Mouse (Mus musculus): ENCODE results near the gene Alkbh7. TPM values are rescaled to one million over a fixed set of nuclear protein-coding genes. Genes with fewer than 3 reads are reported as not detected.

Alkbh7 gene
- polyA plus RNA-seq, 1 experiment = 59.2 TPM

GRCm38 (mm10) chr17:57030931-57031660 lies 34.0 kb downstream of the Alkbh7 start, which contains the start of gene Khsrp:
Gene Khsrp (minus strand): TSS chr17:57031522.
- TF ChIP-seq CTCF (conservative IDR thresholded peaks at IDR 0.05; ENCODE audit: insufficient read depth, insufficient read length, low read depth, low read length) (no peak), POLR2A (IDR thresholded peaks at IDR 0.05; ENCODE audit: low read depth, low read length) (no peak)
- WGBS = 1% methylated on average over 94 of the region's 99 CpGs
- H3K4me3 ChIP-seq (ENCODE audit: insufficient read depth, low read depth, low read length) = peak within 1 kb of the TSS; percentile 92
- peaks cover 10% of the 10 kb centered on the region; the same call in 1 of the 2 replicates for H3K4me1 ChIP-seq (ENCODE audit: control insufficient read depth, insufficient read depth, low read length)
- peak; percentile 21 for DNase-seq
- H3K36me3 ChIP-seq (ENCODE audit: control insufficient read depth, insufficient read depth, low read length) = no peaks in the 10 kb centered on the region
- peak within 1 kb of the TSS; percentile 86 for H3K27ac ChIP-seq (ENCODE audit: insufficient read depth, low read depth, low read length)
- no peaks in the 10 kb centered on the region for H3K27me3 ChIP-seq (replicated peaks; ENCODE audit: control insufficient read depth, insufficient read depth, low read length)

GRCm38 (mm10) chr17:57031661-57032420 lies 34.7 kb downstream of the Alkbh7 start:
- Histone ChIP-seq H3K4me1 (ENCODE audit: control insufficient read depth, insufficient read depth, low read length) (peaks cover 10% of the 10 kb centered on the region; the same call in 1 of the 2 replicates), H3K27me3 (replicated peaks; ENCODE audit: control insufficient read depth, insufficient read depth, low read length) (no peaks in the 10 kb centered on the region), H3K36me3 (ENCODE audit: control insufficient read depth, insufficient read depth, low read length) (no peaks in the 10 kb centered on the region), H3K27ac (ENCODE audit: insufficient read depth, low read depth, low read length) (peak overlapping the region; percentile 86), H3K4me3 (ENCODE audit: insufficient read depth, low read depth, low read length) (peak overlapping the region; percentile 46)
- peak; percentile 96 for TF ChIP-seq POLR2A (IDR thresholded peaks at IDR 0.05; ENCODE audit: low read depth, low read length)
- TF ChIP-seq CTCF (conservative IDR thresholded peaks at IDR 0.05; ENCODE audit: insufficient read depth, insufficient read length, low read depth, low read length) = no peak
- under 1% methylated on average over 38 of the region's 38 CpGs for WGBS
- DNase-seq = peak; percentile 100

GRCm38 (mm10) chr17:57032854-57033253 lies 35.7 kb downstream of the Alkbh7 start:
- H3K27me3 ChIP-seq (replicated peaks; ENCODE audit: control insufficient read depth, insufficient read depth, low read length) = no peaks in the 10 kb centered on the region
- no peak overlapping the region for H3K4me3 ChIP-seq (ENCODE audit: insufficient read depth, low read depth, low read length)
- H3K36me3 ChIP-seq (ENCODE audit: control insufficient read depth, insufficient read depth, low read length) = no peaks in the 10 kb centered on the region
- peaks cover 10% of the 10 kb centered on the region; the same call in 1 of the 2 replicates for H3K4me1 ChIP-seq (ENCODE audit: control insufficient read depth, insufficient read depth, low read length)
- 86% methylated on average over 4 of the region's 4 CpGs for WGBS
- no peak overlapping the region for H3K27ac ChIP-seq (ENCODE audit: insufficient read depth, low read depth, low read length)
- TF ChIP-seq POLR2A (IDR thresholded peaks at IDR 0.05; ENCODE audit: low read depth, low read length) = no peak
- TF ChIP-seq CTCF (conservative IDR thresholded peaks at IDR 0.05; ENCODE audit: insufficient read depth, insufficient read length, low read depth, low read length) = no peak
- DNase-seq = no peak

- Histone ChIP-seq H3K27me3 (replicated peaks; ENCODE audit: control insufficient read depth, insufficient read depth, low read length) (no peaks in the 10 kb centered on the region; the same call in 1 of the 2 replicates), H3K27ac (ENCODE audit: insufficient read depth, low read depth, low read length) (no peak overlapping the region), H3K4me3 (ENCODE audit: insufficient read depth, low read depth, low read length) (no peak overlapping the region), H3K4me1 (ENCODE audit: control insufficient read depth, insufficient read depth, low read length) (no peaks in the 10 kb centered on the region), H3K36me3 (ENCODE audit: control insufficient read depth, insufficient read depth, low read length) (no peaks in the 10 kb centered on the region)
- 44% methylated on average over 8 of the region's 8 CpGs for WGBS
- no peak for DNase-seq
- no peak for TF ChIP-seq POLR2A (IDR thresholded peaks at IDR 0.05; ENCODE audit: low read depth, low read length)
- TF ChIP-seq CTCF (conservative IDR thresholded peaks at IDR 0.05; ENCODE audit: insufficient read depth, insufficient read length, low read depth, low read length) = peak; percentile 31; the same call in 1 of the 2 replicates
These were observed 41.8 kb downstream of the Alkbh7 start for GRCm38 (mm10) chr17:57038978-57039377.

- Histone ChIP-seq H3K4me3 (ENCODE audit: insufficient read depth, low read depth, low read length) (no peak within 1 kb of the TSS), H3K27me3 (replicated peaks; ENCODE audit: control insufficient read depth, insufficient read depth, low read length) (no peaks in the 10 kb centered on the region; the same call in 1 of the 2 replicates), H3K36me3 (ENCODE audit: control insufficient read depth, insufficient read depth, low read length) (no peaks in the 10 kb centered on the region), H3K27ac (ENCODE audit: insufficient read depth, low read depth, low read length) (no peak within 1 kb of the TSS), H3K4me1 (ENCODE audit: control insufficient read depth, insufficient read depth, low read length) (no peaks in the 10 kb centered on the region)
- WGBS = 81% methylated on average over 8 of the region's 8 CpGs
- DNase-seq = no peak
- TF ChIP-seq POLR2A (IDR thresholded peaks at IDR 0.05; ENCODE audit: low read depth, low read length) (no peak), CTCF (conservative IDR thresholded peaks at IDR 0.05; ENCODE audit: insufficient read depth, insufficient read length, low read depth, low read length) (no peak)
These were observed 44.4 kb downstream of the Alkbh7 start, which contains the start of gene Slc25a41 for GRCm38 (mm10) chr17:57041554-57041953. Gene Slc25a41 (minus strand): TSS chr17:57041654.

GRCm38 (mm10) chr17:57047406-57047805 lies 50.3 kb downstream of the Alkbh7 start:
- Histone ChIP-seq H3K27ac (ENCODE audit: insufficient read depth, low read depth, low read length) (no peak overlapping the region), H3K27me3 (replicated peaks; ENCODE audit: control insufficient read depth, insufficient read depth, low read length) (no peaks in the 10 kb centered on the region), H3K4me3 (ENCODE audit: insufficient read depth, low read depth, low read length) (no peak overlapping the region), H3K4me1 (ENCODE audit: control insufficient read depth, insufficient read depth, low read length) (no peaks in the 10 kb centered on the region), H3K36me3 (ENCODE audit: control insufficient read depth, insufficient read depth, low read length) (no peaks in the 10 kb centered on the region; the same call in 1 of the 2 replicates)
- no peak for TF ChIP-seq POLR2A (IDR thresholded peaks at IDR 0.05; ENCODE audit: low read depth, low read length)
- no peak for TF ChIP-seq CTCF (conservative IDR thresholded peaks at IDR 0.05; ENCODE audit: insufficient read depth, insufficient read length, low read depth, low read length)
- no peak for DNase-seq
- WGBS = 63% methylated on average over 5 of the region's 5 CpGs

- Histone ChIP-seq H3K36me3 (ENCODE audit: control insufficient read depth, insufficient read depth, low read length) (no peaks in the 10 kb centered on the region; the same call in 1 of the 2 replicates), H3K4me1 (ENCODE audit: control insufficient read depth, insufficient read depth, low read length) (no peaks in the 10 kb centered on the region), H3K27me3 (replicated peaks; ENCODE audit: control insufficient read depth, insufficient read depth, low read length) (no peaks in the 10 kb centered on the region), H3K27ac (ENCODE audit: insufficient read depth, low read depth, low read length) (no peak overlapping the region), H3K4me3 (ENCODE audit: insufficient read depth, low read depth, low read length) (no peak overlapping the region)
- DNase-seq = no peak
- TF ChIP-seq CTCF (conservative IDR thresholded peaks at IDR 0.05; ENCODE audit: insufficient read depth, insufficient read length, low read depth, low read length) (no peak), POLR2A (IDR thresholded peaks at IDR 0.05; ENCODE audit: low read depth, low read length) (no peak)
- 88% methylated on average over 3 of the region's 3 CpGs for WGBS
These were observed 51.7 kb downstream of the Alkbh7 start for GRCm38 (mm10) chr17:57048816-57049215.

Other genes starting within 250 kb of the Alkbh7 start
- 19.2 and 27.1 TPM in 2 replicates for gene Nrtn, start 239.8 kb upstream of the Alkbh7 start, polyA plus RNA-seq (2012; rRNA removed)
- gene Dus3l, start 232.6 kb upstream of the Alkbh7 start, polyA plus RNA-seq (2012; rRNA removed) = 43.6 and 55.2 TPM in 2 replicates
- gene Prr22, start 227.1 kb upstream of the Alkbh7 start, polyA plus RNA-seq (2012; rRNA removed) = 1.9 and 2.3 TPM in 2 replicates
- 4.8 and 6.2 TPM in 2 replicates for gene Rfx2, start 166.3 kb upstream of the Alkbh7 start, polyA plus RNA-seq (2012; rRNA removed)
- gene Acsbg2, start 122.9 kb upstream of the Alkbh7 start, polyA plus RNA-seq (2012; rRNA removed) = 0.05 TPM in 2 replicates
- 0.03 and 0.07 TPM in 2 replicates for gene 1700061G19Rik, start 121.9 kb upstream of the Alkbh7 start, polyA plus RNA-seq (2012; rRNA removed)
- 30.1 and 37.9 TPM in 2 replicates for gene Mllt1, start 61.9 kb upstream of the Alkbh7 start, polyA plus RNA-seq (2012; rRNA removed)
- gene Acer1, start 15.2 kb upstream of the Alkbh7 start, polyA plus RNA-seq (2012; rRNA removed) = not detected in 2 replicates
- 245 and 276 TPM in 2 replicates for gene Clpp, start 7.0 kb upstream of the Alkbh7 start, polyA plus RNA-seq (2012; rRNA removed)
- gene Pspn, start 2.7 kb downstream of the Alkbh7 start, polyA plus RNA-seq (2012; rRNA removed) = not detected in 2 replicates
- 22.0 and 25.1 TPM in 2 replicates for gene Gtf2f1, start 13.9 kb downstream of the Alkbh7 start, polyA plus RNA-seq (2012; rRNA removed)
- gene Gm17949, start 14.1 kb downstream of the Alkbh7 start, polyA plus RNA-seq (2012; rRNA removed) = 0.11 and 0.15 TPM in 2 replicates
- 49.7 and 51.1 TPM in 2 replicates for gene Khsrp, start 34.2 kb downstream of the Alkbh7 start, polyA plus RNA-seq (2012; rRNA removed)
- 0.13 TPM in 1 of 2 replicates, not detected in the other for gene Slc25a41, start 44.3 kb downstream of the Alkbh7 start, polyA plus RNA-seq (2012; rRNA removed)
- gene Crb3, start 61.8 kb downstream of the Alkbh7 start, polyA plus RNA-seq (2012; rRNA removed) = 110 and 124 TPM in 2 replicates
- 121 and 124 TPM in 2 replicates for gene Slc25a23, start 62.5 kb downstream of the Alkbh7 start, polyA plus RNA-seq (2012; rRNA removed)
- gene Dennd1c, start 81.2 kb downstream of the Alkbh7 start, polyA plus RNA-seq (2012; rRNA removed) = 2.0 and 4.9 TPM in 2 replicates
- gene Tubb4a, start 90.4 kb downstream of the Alkbh7 start, polyA plus RNA-seq (2012; rRNA removed) = 2.1 and 2.9 TPM in 2 replicates
- gene Tnfsf9, start 108.0 kb downstream of the Alkbh7 start, polyA plus RNA-seq (2012; rRNA removed) = 1.6 and 2.5 TPM in 2 replicates
- 0.13 TPM in 1 of 2 replicates, not detected in the other for gene Cd70, start 152.4 kb downstream of the Alkbh7 start, polyA plus RNA-seq (2012; rRNA removed)
- 0.35 and 0.44 TPM in 2 replicates for gene Tnfsf14, start 196.8 kb downstream of the Alkbh7 start, polyA plus RNA-seq (2012; rRNA removed)
- gene C3, start 230.8 kb downstream of the Alkbh7 start, polyA plus RNA-seq (2012; rRNA removed) = 51.5 and 69.4 TPM in 2 replicates